Mouse (Mus musculus): ENCODE results near the gene Nat10. TPM values are rescaled to one million over a fixed set of nuclear protein-coding genes. Genes with fewer than 3 reads are reported as not detected.
A peak's percentile ranks its signal among the peaks of the same experiment; 100 is the strongest.

Gene Nat10
- total and polyA plus RNA-seq, 2 experiments from 2014 or later: 13.9 to 49.2 TPM

- Histone ChIP-seq H3K36me3 (ENCODE audit: insufficient read depth) (no peaks in the 10 kb centered on the region), H3K9me3 (ENCODE audit: low read length) (no peaks in the 10 kb centered on the region), H3K4me1 (ENCODE audit: insufficient read depth) (no peaks in the 10 kb centered on the region), H3K4me2 (ENCODE audit: low read depth) (no peak overlapping the region), H3K27me3 (ENCODE audit: insufficient read depth, low read length) (no peaks in the 10 kb centered on the region), H3K4me3 (ENCODE audit: low read depth, low read length) (no peak overlapping the region), H3K27ac (ENCODE audit: low read depth, low read length) (no peak overlapping the region), H3K9ac (no peak overlapping the region)
- ATAC-seq: no peak
- no peak for TF ChIP-seq CTCF (IDR thresholded peaks at IDR 0.05; ENCODE audit: low read depth)
- DNase-seq: no peak
- 90% methylated on average over 4 of the region's 4 CpGs for WGBS
These were observed 75.5 kb downstream of the Nat10 start for GRCm38 (mm10) chr2:103685581-103685980.

- no peak for TF ChIP-seq CTCF (IDR thresholded peaks at IDR 0.05; ENCODE audit: low read depth)
- DNase-seq: no peak
- 0 out of 2 replicates have a peak, but pooled peaks have one; percentile 7 for ATAC-seq
- no peaks in the 10 kb centered on the region for H3K27me3 ChIP-seq (ENCODE audit: insufficient read depth, low read length)
- WGBS: 72% methylated on average over 7 of the region's 7 CpGs
- H3K4me1 ChIP-seq (ENCODE audit: insufficient read depth): no peaks in the 10 kb centered on the region
- no peak overlapping the region for H3K4me2 ChIP-seq (ENCODE audit: low read depth)
- H3K36me3 ChIP-seq (ENCODE audit: insufficient read depth): no peaks in the 10 kb centered on the region
- H3K9me3 ChIP-seq (ENCODE audit: low read length): no peaks in the 10 kb centered on the region
- H3K4me3 ChIP-seq (ENCODE audit: low read depth, low read length): no peak overlapping the region
- no peak overlapping the region for H3K27ac ChIP-seq (ENCODE audit: low read depth, low read length)
- no peak overlapping the region for H3K9ac ChIP-seq
These were observed 76.0 kb downstream of the Nat10 start for GRCm38 (mm10) chr2:103684926-103685577.

GRCm38 (mm10) chr2:103684431-103684830, 76.6 kb downstream of the Nat10 start:
- H3K27ac ChIP-seq (ENCODE audit: low read depth, low read length): no peak overlapping the region
- DNase-seq (no peak), ATAC-seq (no peak)
- H3K9ac ChIP-seq: no peak overlapping the region
- no peaks in the 10 kb centered on the region for H3K4me1 ChIP-seq (ENCODE audit: insufficient read depth)
- no peak overlapping the region for H3K4me3 ChIP-seq (ENCODE audit: low read depth, low read length)
- H3K27me3 ChIP-seq (ENCODE audit: insufficient read depth, low read length): no peaks in the 10 kb centered on the region
- H3K36me3 ChIP-seq (ENCODE audit: insufficient read depth): no peaks in the 10 kb centered on the region
- H3K9me3 ChIP-seq (ENCODE audit: low read length): no peaks in the 10 kb centered on the region
- 92% methylated on average over 2 of the region's 2 CpGs for WGBS
- H3K4me2 ChIP-seq (ENCODE audit: low read depth): no peak overlapping the region
- no peak for TF ChIP-seq CTCF (IDR thresholded peaks at IDR 0.05; ENCODE audit: low read depth)

- no peak overlapping the region for H3K27ac ChIP-seq (ENCODE audit: low read depth, low read length)
- H3K9me3 ChIP-seq (ENCODE audit: low read length): no peaks in the 10 kb centered on the region
- ATAC-seq (peak; percentile 79), DNase-seq (peak; percentile 52)
- H3K4me2 ChIP-seq (ENCODE audit: low read depth): no peak overlapping the region
- H3K9ac ChIP-seq: no peak overlapping the region
- no peaks in the 10 kb centered on the region for H3K36me3 ChIP-seq (ENCODE audit: insufficient read depth)
- no peak overlapping the region for H3K4me3 ChIP-seq (ENCODE audit: low read depth, low read length)
- no peaks in the 10 kb centered on the region for H3K4me1 ChIP-seq (ENCODE audit: insufficient read depth)
- TF ChIP-seq CTCF (IDR thresholded peaks at IDR 0.05; ENCODE audit: low read depth): no peak
- no peaks in the 10 kb centered on the region for H3K27me3 ChIP-seq (ENCODE audit: insufficient read depth, low read length)
- WGBS: 46% methylated on average over 9 of the region's 9 CpGs
These were observed 78.1 kb downstream of the Nat10 start for GRCm38 (mm10) chr2:103682927-103683442.

- ATAC-seq: no peak
- H3K27me3 ChIP-seq (ENCODE audit: insufficient read depth, low read length): no peaks in the 10 kb centered on the region
- TF ChIP-seq CTCF (IDR thresholded peaks at IDR 0.05; ENCODE audit: low read depth): no peak
- no peaks in the 10 kb centered on the region for H3K36me3 ChIP-seq (ENCODE audit: insufficient read depth)
- H3K9me3 ChIP-seq (ENCODE audit: low read length): no peaks in the 10 kb centered on the region
- H3K4me3 ChIP-seq (ENCODE audit: low read depth, low read length): no peak overlapping the region
- 65% methylated on average over 9 of the region's 9 CpGs for WGBS
- H3K9ac ChIP-seq: no peak overlapping the region
- no peak for DNase-seq
- no peak overlapping the region for H3K4me2 ChIP-seq (ENCODE audit: low read depth)
- no peaks in the 10 kb centered on the region for H3K4me1 ChIP-seq (ENCODE audit: insufficient read depth)
- no peak overlapping the region for H3K27ac ChIP-seq (ENCODE audit: low read depth, low read length)
These were observed 78.8 kb downstream of the Nat10 start for GRCm38 (mm10) chr2:103682261-103682722.

GRCm38 (mm10) chr2:103681149-103681548, 79.9 kb downstream of the Nat10 start:
- Histone ChIP-seq H3K4me1 (ENCODE audit: insufficient read depth) (0 out of 2 replicates have a peak, but pooled peaks cover 2% of the 10 kb centered on the region), H3K27ac (ENCODE audit: low read depth, low read length) (no peak overlapping the region), H3K27me3 (ENCODE audit: insufficient read depth, low read length) (no peaks in the 10 kb centered on the region), H3K4me2 (ENCODE audit: low read depth) (no peak overlapping the region), H3K9me3 (ENCODE audit: low read length) (no peaks in the 10 kb centered on the region), H3K4me3 (ENCODE audit: low read depth, low read length) (no peak overlapping the region), H3K36me3 (ENCODE audit: insufficient read depth) (no peaks in the 10 kb centered on the region), H3K9ac (no peak overlapping the region)
- 79% methylated on average over 5 of the region's 5 CpGs for WGBS
- ATAC-seq: no peak
- TF ChIP-seq CTCF (IDR thresholded peaks at IDR 0.05; ENCODE audit: low read depth): no peak
- no peak for DNase-seq

GRCm38 (mm10) chr2:103680364-103681110, 80.5 kb downstream of the Nat10 start:
- H3K9ac ChIP-seq: no peak overlapping the region
- H3K9me3 ChIP-seq (ENCODE audit: low read length): no peaks in the 10 kb centered on the region
- DNase-seq: no peak
- no peaks in the 10 kb centered on the region for H3K27me3 ChIP-seq (ENCODE audit: insufficient read depth, low read length)
- H3K4me2 ChIP-seq (ENCODE audit: low read depth): no peak overlapping the region
- 0 out of 2 replicates have a peak, but pooled peaks cover 2% of the 10 kb centered on the region for H3K4me1 ChIP-seq (ENCODE audit: insufficient read depth)
- H3K36me3 ChIP-seq (ENCODE audit: insufficient read depth): no peaks in the 10 kb centered on the region
- no peak overlapping the region for H3K27ac ChIP-seq (ENCODE audit: low read depth, low read length)
- WGBS: 84% methylated on average over 9 of the region's 9 CpGs
- no peak for ATAC-seq
- TF ChIP-seq CTCF (IDR thresholded peaks at IDR 0.05; ENCODE audit: low read depth): no peak
- H3K4me3 ChIP-seq (ENCODE audit: low read depth, low read length): no peak overlapping the region
